Mouse (Mus musculus) intestine, postnatal 0 days (tissue): ENCODE data around the gene Pkdrej. TPM values are rescaled to one million over a fixed set of nuclear protein-coding genes. Genes with fewer than 3 reads are reported as not detected.

Source experiments
- ATAC-seq: fragments of 200-750 bp; cut with Nextera tagmentation; 2 replicates; pipeline ENCODE4 v1.8.0; 2017; ENCODE audit warnings: mild to moderate bottlenecking, moderate TSS enrichment, moderate library complexity
- H3K27ac ChIP-seq: fragments of 300-500 bp; sonication (generic); 2 replicates; pipeline ENCODE4 v1.5.1; 2014; ENCODE audit warnings: mild to moderate bottlenecking, low read depth, low read length, moderate library complexity
- H3K27me3 ChIP-seq: fragments of 300-500 bp; sonication (generic); replicated peaks from 2 replicates; pipeline ENCODE4 v1.6.1; 2014; ENCODE audit warnings: low read length, mixed read lengths; ENCODE audit not compliant: control insufficient read depth, insufficient read depth
- H3K36me3 ChIP-seq: fragments of 300-500 bp; sonication (generic); 2 replicates; pipeline ENCODE4 v1.6.1; 2014; ENCODE audit warnings: mild to moderate bottlenecking, moderate library complexity; ENCODE audit not compliant: control insufficient read depth, insufficient read depth
- H3K4me1 ChIP-seq: fragments of 300-500 bp; sonication (generic); replicated peaks from 2 replicates; pipeline ENCODE4 v1.6.1; 2014; ENCODE audit warnings: antibody characterized with exemption, low read length, mixed read lengths; ENCODE audit not compliant: control insufficient read depth, insufficient read depth
- H3K4me2 ChIP-seq: fragments of 300-500 bp; sonication (generic); replicated peaks from 2 replicates; pipeline ENCODE4 v1.6.1; 2014; ENCODE audit warnings: low read depth, mild to moderate bottlenecking, moderate library complexity
- H3K4me3 ChIP-seq: fragments of 300-500 bp; sonication (generic); 2 replicates; pipeline ENCODE4 v1.5.1; 2014; ENCODE audit warnings: low read depth, low read length
- H3K9ac ChIP-seq: fragments of 300-500 bp; sonication (generic); 2 replicates; pipeline ENCODE4 v1.6.1; 2014; ENCODE audit warnings: mild to moderate bottlenecking, low read depth, low read length
- H3K9me3 ChIP-seq: fragments of 300-500 bp; sonication (generic); 2 replicates; pipeline ENCODE4 v1.6.1; 2016; ENCODE audit warnings: mixed run types; ENCODE audit not compliant: control insufficient read depth
- CTCF ChIP-seq: sonication (generic); IDR thresholded peaks from 2 replicates; pipeline ENCODE4 v1.5.1; 2016; ENCODE audit warnings: low read depth, mild to moderate bottlenecking, control low read depth, antibody characterized with exemption, moderate library complexity
- WGBS: fragments of 180-500 bp; shearing (Covaris S2); extraction: QIAGEN DNeasy Blood & Tissue Kit; methylation state at CpG from one replicate; pipeline ENCODE4 v1.1.7; 2014; 5-methylcytosine and 5-hydroxymethylcytosine counted together
- polyA plus RNA-seq: library from polyadenylated mRNA; unstranded; fragments of >200 nt; fragmentation: Nextera tagmentation; extraction: Ambion mirVana; gene quantifications from 2 replicates; pipeline ENCODE4 v1.2.1, GENCODE M21; 2015

Gene Pkdrej
- polyA plus RNA-seq, 1 experiment from 2014 or later: 0.12 TPM

- WGBS: under 1% methylated on average over 27 of the region's 27 CpGs
- H3K27me3 ChIP-seq: no peaks in the 10 kb centered on the region
- ATAC-seq: peak; percentile 79
- H3K9ac ChIP-seq: peak within 1 kb of the TSS; percentile 62; the same call in 1 of the 2 replicates
- H3K4me2 ChIP-seq: peak within 1 kb of the TSS; percentile 85
- no peaks in the 10 kb centered on the region for H3K9me3 ChIP-seq
- H3K4me3 ChIP-seq: peak within 1 kb of the TSS; percentile 67
- H3K36me3 ChIP-seq: peaks cover 4% of the 10 kb centered on the region; the same call in 1 of the 2 replicates
- no peak for TF ChIP-seq CTCF
- peak within 1 kb of the TSS; percentile 68 for H3K27ac ChIP-seq
- H3K4me1 ChIP-seq: 0 out of 2 replicates have a peak, but pooled peaks cover 4% of the 10 kb centered on the region
Measured at GRCm38 (mm10) chr15:85831954-85832590, 10.5 kb upstream of the Pkdrej start, which contains the start of gene Ttc38. TSS of gene Ttc38 (plus strand) at chr15:85832306.

GRCm38 (mm10) chr15:85829470-85829869 is 7.9 kb upstream of the Pkdrej start:
- TF ChIP-seq CTCF: no peak
- no peak overlapping the region for H3K4me3 ChIP-seq
- H3K4me1 ChIP-seq: 0 out of 2 replicates have a peak, but pooled peaks cover 4% of the 10 kb centered on the region
- no peak overlapping the region for H3K4me2 ChIP-seq
- WGBS: 54% methylated on average over 5 of the region's 5 CpGs
- peak; percentile 52; the same call in 1 of the 2 replicates for ATAC-seq
- H3K9me3 ChIP-seq: no peaks in the 10 kb centered on the region
- H3K9ac ChIP-seq: no peak overlapping the region
- H3K27me3 ChIP-seq: no peaks in the 10 kb centered on the region
- H3K27ac ChIP-seq: no peak overlapping the region
- H3K36me3 ChIP-seq: no peaks in the 10 kb centered on the region

GRCm38 (mm10) chr15:85828071-85828470 is 6.5 kb upstream of the Pkdrej start:
- H3K9me3 ChIP-seq: no peaks in the 10 kb centered on the region
- ATAC-seq: no peak
- H3K4me2 ChIP-seq: no peak overlapping the region
- no peak overlapping the region for H3K4me3 ChIP-seq
- no peak overlapping the region for H3K9ac ChIP-seq
- H3K27ac ChIP-seq: no peak overlapping the region
- WGBS: 74% methylated on average over 4 of the region's 4 CpGs
- H3K27me3 ChIP-seq: no peaks in the 10 kb centered on the region
- no peaks in the 10 kb centered on the region for H3K36me3 ChIP-seq
- H3K4me1 ChIP-seq: 0 out of 2 replicates have a peak, but pooled peaks cover 4% of the 10 kb centered on the region
- no peak for TF ChIP-seq CTCF

- Histone ChIP-seq H3K4me1 (no peaks in the 10 kb centered on the region), H3K4me2 (no peak overlapping the region), H3K27me3 (no peaks in the 10 kb centered on the region), H3K9me3 (no peaks in the 10 kb centered on the region), H3K27ac (no peak overlapping the region), H3K9ac (no peak overlapping the region), H3K4me3 (no peak overlapping the region), H3K36me3 (no peaks in the 10 kb centered on the region)
- no peak for ATAC-seq
- WGBS: 45% methylated on average over 5 of the region's 5 CpGs
- TF ChIP-seq CTCF: no peak
Measured at GRCm38 (mm10) chr15:85826676-85827075, 5.1 kb upstream of the Pkdrej start.

GRCm38 (mm10) chr15:85822011-85822359 is 451 bp upstream of the Pkdrej start:
- 0 out of 2 replicates have a peak, but pooled peaks cover 4% of the 10 kb centered on the region for H3K4me1 ChIP-seq
- H3K27me3 ChIP-seq: no peaks in the 10 kb centered on the region; the same call in 1 of the 2 replicates
- no peaks in the 10 kb centered on the region for H3K36me3 ChIP-seq
- 16% methylated on average over 4 of the region's 4 CpGs for WGBS
- H3K4me3 ChIP-seq: peak overlapping the region; percentile 51
- peak; percentile 48; the same call in 1 of the 2 replicates for ATAC-seq
- H3K9me3 ChIP-seq: 0 out of 2 replicates have a peak, but pooled peaks cover 4% of the 10 kb centered on the region
- no peak overlapping the region for H3K27ac ChIP-seq
- H3K4me2 ChIP-seq: peak overlapping the region; percentile 97
- H3K9ac ChIP-seq: peak overlapping the region; percentile 72; the same call in 1 of the 2 replicates
- peak; percentile 64 for TF ChIP-seq CTCF

DNA sequence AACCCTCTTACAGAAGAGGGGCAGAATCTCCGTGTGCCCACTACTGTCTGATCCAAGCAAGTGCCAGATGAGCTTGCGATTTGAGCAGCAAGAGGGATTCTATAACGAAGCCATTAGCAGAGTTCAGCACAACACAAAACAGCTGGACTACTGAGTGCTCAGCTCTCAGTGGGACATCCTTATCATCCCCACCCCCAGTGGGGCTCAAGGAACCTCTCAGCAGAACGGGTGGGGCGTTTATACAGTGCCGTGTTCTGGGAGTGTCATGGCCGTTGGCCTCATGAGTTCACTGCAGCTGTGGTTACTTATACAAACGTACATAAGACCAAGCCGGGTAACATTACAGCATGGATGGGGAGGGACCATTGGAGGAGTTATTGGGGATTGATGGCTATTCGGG is 8.1 kb downstream of the Pkdrej start:
- no peak for TF ChIP-seq CTCF
- WGBS: 36% methylated on average over 10 of the region's 10 CpGs
- Histone ChIP-seq H3K9ac (no peak overlapping the region), H3K4me1 (0 out of 2 replicates have a peak, but pooled peaks cover 6% of the 10 kb centered on the region), H3K27me3 (no peaks in the 10 kb centered on the region), H3K27ac (no peak overlapping the region; the same call in 1 of the 2 replicates), H3K9me3 (0 out of 2 replicates have a peak, but pooled peaks cover 3% of the 10 kb centered on the region), H3K4me2 (no peak overlapping the region; the same call in 1 of the 2 replicates), H3K4me3 (no peak overlapping the region), H3K36me3 (no peaks in the 10 kb centered on the region; the same call in 1 of the 2 replicates)
- ATAC-seq: peak; percentile 50
